Mouse (Mus musculus): ENCODE data around the gene Tbxas1.

The Tbxas1 gene

DNA sequence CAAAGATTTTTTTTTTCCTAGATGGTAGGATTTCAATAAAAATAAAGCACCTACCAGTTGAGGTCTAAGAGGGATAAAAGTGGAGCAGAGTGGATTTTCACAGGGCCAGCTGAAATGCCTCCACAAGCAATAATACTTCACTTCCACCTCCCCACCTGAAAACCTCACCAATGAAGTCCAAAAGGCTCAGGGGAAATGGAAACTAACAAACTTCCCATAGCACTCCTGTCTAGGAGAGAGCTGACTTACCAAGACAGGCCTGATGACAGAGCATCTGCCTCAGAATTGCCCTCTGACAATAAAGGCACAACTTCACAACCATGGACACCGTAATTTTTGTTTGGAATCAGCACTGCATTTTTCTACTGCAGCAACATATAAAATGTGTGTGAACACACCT, 15.4 kb upstream of the Tbxas1 start:
- no peak for DNase-seq (ENCODE audit: low spot score in 2 of 2)

DNA sequence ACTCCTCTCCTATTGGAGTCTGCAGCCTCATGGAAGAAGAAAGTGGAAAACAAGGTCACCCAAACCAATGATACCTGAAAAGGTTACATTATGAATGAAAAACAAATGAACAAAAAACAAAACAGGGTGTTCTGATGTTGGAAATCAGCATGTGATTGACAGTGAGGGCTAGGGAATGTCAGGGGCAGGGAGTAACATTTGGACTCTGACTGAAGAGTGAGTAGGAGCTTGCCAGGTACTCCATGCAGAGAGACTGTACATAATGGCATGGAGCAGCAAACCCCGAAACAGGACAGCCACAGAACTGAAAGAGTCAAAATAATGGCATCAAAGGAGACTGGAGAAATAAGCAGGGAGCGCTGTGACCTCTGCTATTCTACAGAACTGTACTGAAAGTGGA, 14.9 kb upstream of the Tbxas1 start:
- DNase-seq (ENCODE audit: low spot score in 2 of 2), result no peak

DNA sequence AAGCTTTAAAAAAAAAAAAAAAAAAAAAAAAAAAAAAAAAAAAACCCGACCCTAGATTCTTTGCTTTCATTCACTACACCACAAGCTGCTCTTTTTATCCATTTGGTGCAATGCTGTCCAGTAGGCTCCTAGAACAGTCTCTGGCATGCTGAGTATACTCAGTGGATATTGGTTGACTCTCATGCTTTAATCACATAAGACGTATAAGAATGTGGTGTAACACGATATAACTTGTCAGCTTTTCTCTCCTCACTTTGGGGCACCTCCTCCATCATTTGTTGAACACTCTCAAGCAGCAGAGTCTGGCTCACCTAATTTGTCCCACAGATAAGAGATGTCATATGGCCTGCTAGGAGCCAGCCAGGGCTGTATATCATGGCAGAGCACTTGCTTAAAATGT, 11.6 kb upstream of the Tbxas1 start:
- no peak for DNase-seq (ENCODE audit: low spot score in 2 of 2)

- no peak for DNase-seq (ENCODE audit: low spot score in 2 of 2)
These were observed 9.4 kb upstream of the Tbxas1 start for GRCm38 (mm10) chr6:38865805-38866204.

GRCm38 (mm10) chr6:38866357-38866756, 8.8 kb upstream of the Tbxas1 start:
- DNase-seq (ENCODE audit: low spot score in 2 of 2), result no peak

- DNase-seq (ENCODE audit: low spot score in 2 of 2), result no peak
These were observed 8.4 kb upstream of the Tbxas1 start for GRCm38 (mm10) chr6:38866761-38867160.

GRCm38 (mm10) chr6:38867291-38867690, 7.9 kb upstream of the Tbxas1 start:
- no peak for DNase-seq (ENCODE audit: low spot score in 2 of 2)

- DNase-seq (ENCODE audit: low spot score in 2 of 2), result no peak
These were observed 6.2 kb upstream of the Tbxas1 start for GRCm38 (mm10) chr6:38868974-38869373.

- no peak for DNase-seq (ENCODE audit: low spot score in 2 of 2)
These were observed 5.1 kb upstream of the Tbxas1 start for GRCm38 (mm10) chr6:38870070-38870469.

DNA sequence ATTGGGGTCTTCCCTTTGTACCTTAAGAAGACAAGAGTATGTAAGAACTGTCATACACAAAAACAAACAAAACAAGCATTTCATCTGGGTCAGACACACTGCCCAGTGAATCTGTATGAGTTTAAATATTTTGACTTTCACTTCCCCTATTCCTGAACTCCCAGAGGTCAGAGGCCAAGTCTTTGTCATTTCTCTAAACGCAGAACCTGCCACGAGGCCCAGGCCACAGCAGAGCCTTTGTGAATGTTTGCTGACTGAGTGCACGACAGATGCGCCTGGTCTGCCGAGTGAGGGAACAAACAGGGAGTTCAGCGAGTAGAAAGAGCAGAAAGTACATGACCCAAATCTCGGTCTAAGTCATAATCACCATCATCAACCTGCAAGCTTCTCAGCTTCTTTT, 4.2 kb upstream of the Tbxas1 start:
- DNase-seq (ENCODE audit: low spot score in 2 of 2), result no peak

GRCm38 (mm10) chr6:38873316-38873715, 1.9 kb upstream of the Tbxas1 start:
- no peak for DNase-seq (ENCODE audit: low spot score in 2 of 2)

GRCm38 (mm10) chr6:38874035-38874434, 1.2 kb upstream of the Tbxas1 start:
- peak; percentile 66 to 83 for DNase-seq (ENCODE audit: low spot score in 2 of 2)

GRCm38 (mm10) chr6:38874565-38875257, 493 bp upstream of the Tbxas1 start:
- DNase-seq (ENCODE audit: low spot score in 2 of 2), result peak in 1 of 2 experiments; percentile 32

- peak; percentile 82 to 92 for DNase-seq (ENCODE audit: low spot score in 2 of 2)
These were observed 1.1 kb downstream of the Tbxas1 start, which contains the start of gene Hipk2 for GRCm38 (mm10) chr6:38876071-38876911. Gene Hipk2 (minus strand): TSS chr6:38876165.

DNA sequence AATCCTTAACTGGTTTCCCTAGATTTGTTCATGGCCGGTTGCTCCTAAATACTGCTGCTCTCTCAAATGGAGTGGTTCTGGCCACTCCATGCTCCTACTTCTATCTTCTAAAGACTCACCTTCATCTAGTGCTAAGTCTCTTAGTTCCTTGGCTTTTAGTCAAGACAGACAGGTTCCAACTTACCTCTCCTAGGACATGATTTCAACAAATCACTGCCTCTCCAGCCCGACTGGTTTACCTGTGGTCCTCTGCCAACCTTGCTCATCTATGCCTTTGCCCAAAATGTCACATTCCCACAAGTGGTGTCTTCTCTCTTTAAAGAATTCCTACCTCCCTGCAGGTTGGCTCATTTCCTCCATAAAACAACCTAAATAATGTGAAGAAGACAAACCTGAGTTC, 2.5 kb downstream of the Tbxas1 start:
- no peak for DNase-seq (ENCODE audit: low spot score in 2 of 2)

DNA sequence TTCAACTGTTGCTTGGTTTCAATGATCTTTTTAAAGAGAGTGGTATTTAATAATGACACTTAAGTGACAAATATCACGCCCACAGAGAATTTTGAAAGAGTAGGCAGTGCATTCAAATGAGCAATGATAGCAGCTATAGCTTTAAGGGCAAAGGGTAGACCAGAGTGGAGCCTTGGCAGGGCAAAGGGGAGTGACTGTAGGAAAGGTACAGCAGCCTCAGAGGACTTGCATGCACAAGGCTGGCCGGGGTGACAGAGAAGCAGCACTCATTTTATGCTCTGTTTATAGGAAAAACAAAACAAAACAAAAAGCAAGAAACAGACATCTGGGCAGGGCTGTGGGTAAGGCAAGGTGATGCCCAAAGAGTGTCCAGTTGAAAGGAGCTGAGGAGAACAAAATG, 6.3 kb downstream of the Tbxas1 start:
- DNase-seq (ENCODE audit: low spot score in 2 of 2), result no peak

GRCm38 (mm10) chr6:38881975-38882374, 6.8 kb downstream of the Tbxas1 start:
- DNase-seq (ENCODE audit: low spot score in 2 of 2), result no peak

DNA sequence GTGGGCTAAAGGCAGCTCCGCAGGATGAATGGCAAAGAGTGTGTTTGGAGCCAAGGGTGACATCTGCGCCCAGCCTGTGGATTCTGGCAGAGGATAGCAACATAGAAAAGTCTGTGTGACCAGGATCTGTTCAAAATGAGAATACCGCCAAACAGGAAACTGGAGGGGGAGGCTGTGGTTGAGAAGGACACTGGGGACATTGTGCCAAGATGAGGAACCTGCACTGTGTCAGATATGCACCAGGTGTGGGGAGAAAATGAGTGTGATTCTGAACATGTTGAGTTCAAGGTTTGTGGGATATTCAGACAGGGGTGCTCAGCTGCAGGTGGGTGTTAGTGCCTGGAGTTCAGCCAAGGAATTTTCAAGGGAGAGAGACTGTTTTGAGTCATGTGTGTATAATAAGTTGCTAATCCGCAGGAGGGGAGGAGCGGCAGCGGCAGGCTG, 7.5 kb downstream of the Tbxas1 start:
- no peak for DNase-seq (ENCODE audit: low spot score in 2 of 2)

- no peak for DNase-seq (ENCODE audit: low spot score in 2 of 2)
These were observed 9.3 kb downstream of the Tbxas1 start for GRCm38 (mm10) chr6:38884482-38884881.

GRCm38 (mm10) chr6:38885132-38885531, 9.9 kb downstream of the Tbxas1 start:
- DNase-seq (ENCODE audit: low spot score in 2 of 2), result no peak

DNA sequence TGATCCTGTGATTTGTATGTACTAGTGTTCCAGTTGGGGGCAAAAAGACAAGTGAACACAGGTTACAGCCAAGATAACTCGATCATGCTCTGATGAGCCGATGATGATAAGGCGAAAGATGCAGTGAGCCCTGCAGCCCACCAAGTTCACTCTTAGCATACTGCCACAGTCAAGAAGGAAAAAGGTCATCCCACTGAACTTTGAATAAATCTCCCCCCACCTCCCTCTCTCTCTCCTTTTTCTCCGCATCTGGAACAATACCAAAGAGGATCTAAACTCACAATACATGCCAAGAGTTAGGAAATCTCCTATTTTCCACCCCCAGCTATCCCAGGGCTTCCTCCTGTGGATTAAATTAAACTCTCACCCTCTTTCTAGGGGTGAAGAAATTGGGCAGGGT, 12.2 kb downstream of the Tbxas1 start:
- no peak for DNase-seq (ENCODE audit: low spot score in 2 of 2)

GRCm38 (mm10) chr6:38889156-38889555, 14.0 kb downstream of the Tbxas1 start:
- DNase-seq (ENCODE audit: low spot score in 2 of 2), result no peak

GRCm38 (mm10) chr6:38892017-38892416, 16.8 kb downstream of the Tbxas1 start:
- no peak for DNase-seq (ENCODE audit: low spot score in 2 of 2)

Data from spleen, postnatal 4 days (tissue).